Mouse (Mus musculus) ES-E14 (cell line): ENCODE measurements around the gene Gng7.

Experiments
- CHD2 ChIP-seq: IDR thresholded peaks from 2 replicates; pipeline ENCODE4 v1.6.1; 2014; ENCODE audit warnings: mild to moderate bottlenecking, low read depth, low read length, inconsistent platforms
- MAFK ChIP-seq: IDR thresholded peaks from 2 replicates; pipeline ENCODE4 v1.6.1; 2014; ENCODE audit warnings: mild to moderate bottlenecking, low read depth, low read length, inconsistent platforms; ENCODE audit not compliant: insufficient read depth
- ZC3H11A ChIP-seq: IDR thresholded peaks from 2 replicates; pipeline ENCODE4 v1.6.1; 2012; ENCODE audit warnings: low read depth, mild to moderate bottlenecking, inconsistent platforms, low read length, borderline replicate concordance

GRCm38 (mm10) chr10:80985970-80986701, 28.6 kb downstream of the Gng7 start:
- TF ChIP-seq CHD2 (no peak), MAFK (no peak), ZC3H11A (no peak)
